Mouse (Mus musculus) olfactory bulb, adult 2 months (tissue): Measurements from ENCODE around the gene Gramd1a. TPM values are rescaled to one million over a fixed set of nuclear protein-coding genes. Genes with fewer than 3 reads are reported as not detected.

Source experiments
- H3K27ac ChIP-seq: fragments of 200-500 bp; 2 replicates; pipeline ENCODE4 v1.5.1; 2012; ENCODE audit warnings: low read depth, low read length; ENCODE audit not compliant: insufficient read depth
- H3K4me1 ChIP-seq: fragments of 200-500 bp; 2 replicates; pipeline ENCODE4 v1.6.1; 2012; ENCODE audit warnings: low read length; ENCODE audit not compliant: control insufficient read depth, insufficient read depth
- H3K4me3 ChIP-seq: fragments of 200-500 bp; 2 replicates; pipeline ENCODE4 v1.5.1; 2012; ENCODE audit warnings: mild to moderate bottlenecking, low read depth, low read length, moderate library complexity; ENCODE audit not compliant: insufficient read depth
- CTCF ChIP-seq: fragments of 200-500 bp; IDR thresholded peaks from 2 replicates; pipeline ENCODE4 v1.5.1; 2012; ENCODE audit warnings: low read depth, mild to moderate bottlenecking, low read length, moderate library complexity; ENCODE audit not compliant: insufficient read depth
- POLR2A ChIP-seq: fragments of 200-500 bp; IDR thresholded peaks from 2 replicates; pipeline ENCODE4 v1.6.1; 2012; ENCODE audit warnings: mild to moderate bottlenecking, low read depth, low read length, moderate library complexity; ENCODE audit not compliant: insufficient read depth
- WGBS: fragments of 180-500 bp; shearing (Covaris S2); methylation state at CpG from one replicate; pipeline ENCODE4 v1.1.7; 2018; 5-methylcytosine and 5-hydroxymethylcytosine counted together
- polyA plus RNA-seq: library from polyadenylated mRNA; stranded (reverse); fragments of >200 nt; gene quantifications from 2 replicates; pipeline ENCODE4 v1.2.4, GENCODE M21; 2012; ENCODE audit warnings: low replicate concordance; ENCODE audit not compliant: missing spikeins, insufficient read depth, insufficient read length

Gene Gramd1a
- polyA plus RNA-seq, 1 experiment: not detected

DNA sequence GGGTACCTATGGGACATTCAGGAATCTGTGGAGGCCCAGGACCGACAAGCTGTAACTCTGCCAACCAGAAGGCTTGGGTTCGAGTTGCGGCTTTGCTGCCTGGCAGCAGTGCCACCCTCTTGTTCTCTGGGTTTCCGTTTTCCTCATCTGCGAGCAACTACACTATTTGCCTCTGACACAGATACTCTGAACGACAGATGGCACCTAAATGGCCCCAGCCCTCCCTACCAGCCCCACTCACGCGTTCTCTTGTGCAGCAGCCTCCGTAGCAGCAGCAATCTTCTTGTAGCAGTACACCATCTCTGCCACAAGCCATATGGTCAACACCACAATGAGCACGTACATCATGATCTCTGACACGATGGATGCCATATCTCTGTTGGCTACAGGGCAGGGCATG is 38.2 kb downstream of the Gramd1a start:
- no peak overlapping the region for H3K4me3 ChIP-seq
- WGBS: 95% methylated on average over 11 of the region's 11 CpGs
- no peak overlapping the region for H3K27ac ChIP-seq
- TF ChIP-seq POLR2A (no peak), CTCF (no peak)
- H3K4me1 ChIP-seq: peaks cover 11% of the 10 kb centered on the region

DNA sequence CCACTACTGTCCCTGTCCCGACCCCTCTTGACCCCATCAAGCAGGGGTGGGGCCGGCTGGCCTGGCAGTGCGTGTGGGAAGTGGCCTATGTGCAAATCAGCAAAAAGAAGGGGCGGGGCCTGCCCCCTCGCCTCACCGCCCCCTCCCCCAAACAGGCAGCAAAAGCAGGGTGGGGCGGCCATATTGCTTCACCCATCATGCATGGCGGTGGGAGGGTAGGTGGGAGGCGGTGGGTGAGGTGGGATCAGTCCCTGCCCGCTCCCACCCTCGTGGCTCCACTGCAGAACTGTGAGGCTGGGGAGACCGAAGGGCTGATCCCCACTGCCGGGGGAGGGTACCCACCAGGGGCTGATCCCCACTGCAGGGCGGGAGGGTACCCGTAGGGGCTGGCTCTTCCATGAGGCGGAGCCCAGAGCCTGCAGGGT is 39.0 kb downstream of the Gramd1a start:
- H3K4me1 ChIP-seq: peaks cover 11% of the 10 kb centered on the region
- TF ChIP-seq CTCF (no peak), POLR2A (no peak)
- H3K4me3 ChIP-seq: no peak overlapping the region
- H3K27ac ChIP-seq: no peak overlapping the region
- 72% methylated on average over 16 of the region's 16 CpGs for WGBS

DNA sequence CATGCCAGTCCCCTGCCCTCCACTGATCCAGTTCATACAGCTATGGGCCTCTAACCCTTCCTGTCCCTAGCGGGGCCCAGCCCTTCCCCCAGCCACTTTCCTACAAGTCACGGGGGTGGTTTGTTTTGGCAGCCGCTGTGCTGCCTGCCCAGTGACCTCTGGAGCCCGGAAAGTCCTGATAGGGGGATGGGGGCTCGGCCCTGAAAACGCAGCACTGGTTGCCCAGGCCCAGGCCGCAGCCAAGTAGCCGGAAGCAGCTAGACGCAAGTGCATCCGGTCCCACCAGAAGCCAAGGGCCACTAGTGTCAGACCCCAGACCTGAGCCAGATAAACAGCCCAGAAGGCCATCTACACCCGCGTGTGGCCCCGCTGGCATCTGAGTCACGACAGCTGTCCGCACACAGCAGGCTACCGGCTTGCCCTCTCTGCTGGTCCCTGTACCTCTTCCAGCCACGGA is 40.1 kb downstream of the Gramd1a start:
- H3K4me3 ChIP-seq: no peak overlapping the region
- 58% methylated on average over 17 of the region's 17 CpGs for WGBS
- TF ChIP-seq CTCF (no peak), POLR2A (no peak)
- no peak overlapping the region for H3K27ac ChIP-seq
- peaks cover 11% of the 10 kb centered on the region for H3K4me1 ChIP-seq

DNA sequence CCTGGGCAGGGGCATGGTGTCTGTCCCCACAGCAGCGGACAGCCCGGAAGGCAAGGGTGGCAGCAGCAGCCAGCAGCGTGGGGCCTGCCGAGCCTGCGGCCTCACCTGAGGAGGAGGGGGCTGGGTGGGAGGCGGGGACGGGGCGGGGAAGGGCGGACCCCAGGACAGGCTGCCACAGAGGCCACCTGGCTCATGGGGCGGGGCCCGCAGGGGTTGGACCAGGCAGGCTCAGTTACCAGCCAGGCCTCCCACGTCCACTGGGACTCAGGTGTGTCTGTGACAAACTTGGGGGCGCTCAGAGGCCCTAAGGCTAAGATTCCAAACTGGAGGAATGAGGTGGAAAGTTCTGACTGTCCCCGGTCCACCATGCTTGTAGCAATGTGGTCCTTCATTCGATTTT is 40.5 kb downstream of the Gramd1a start, which contains the start of gene Hpn:
TSS of gene Hpn (minus strand) at position 109 of the 400 bp plus-strand sequence.
- 51% methylated on average over 15 of the region's 15 CpGs for WGBS
- H3K4me1 ChIP-seq: peaks cover 11% of the 10 kb centered on the region
- H3K4me3 ChIP-seq: no peak within 1 kb of the TSS
- H3K27ac ChIP-seq: no peak within 1 kb of the TSS
- no peak for TF ChIP-seq POLR2A
- no peak for TF ChIP-seq CTCF

DNA sequence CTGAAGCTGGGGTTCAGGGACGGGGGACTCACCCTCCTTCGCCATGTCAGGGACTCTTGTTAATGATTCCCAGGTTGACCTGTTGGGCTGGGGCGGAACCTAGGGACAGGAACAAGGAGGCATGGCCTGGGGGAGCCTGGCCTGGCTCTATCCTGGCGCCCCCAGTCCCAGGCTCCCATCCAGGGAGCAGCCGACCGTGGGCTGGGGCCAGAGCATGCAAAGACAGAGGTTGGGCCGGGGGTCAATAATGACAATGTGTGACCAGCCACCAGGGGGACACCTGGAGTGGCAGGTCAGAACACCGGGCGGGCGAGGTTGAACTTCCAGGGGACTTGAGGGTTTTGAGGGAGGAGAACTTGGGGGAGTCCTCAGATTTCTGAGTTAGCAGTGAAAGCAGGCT is 41.0 kb downstream of the Gramd1a start:
- WGBS: 83% methylated on average over 10 of the region's 10 CpGs
- Histone ChIP-seq H3K4me1 (peaks cover 11% of the 10 kb centered on the region), H3K27ac (no peak overlapping the region), H3K4me3 (no peak overlapping the region)
- TF ChIP-seq CTCF (0 out of 2 replicates have a peak, but pooled peaks have one; percentile 20), POLR2A (no peak)

DNA sequence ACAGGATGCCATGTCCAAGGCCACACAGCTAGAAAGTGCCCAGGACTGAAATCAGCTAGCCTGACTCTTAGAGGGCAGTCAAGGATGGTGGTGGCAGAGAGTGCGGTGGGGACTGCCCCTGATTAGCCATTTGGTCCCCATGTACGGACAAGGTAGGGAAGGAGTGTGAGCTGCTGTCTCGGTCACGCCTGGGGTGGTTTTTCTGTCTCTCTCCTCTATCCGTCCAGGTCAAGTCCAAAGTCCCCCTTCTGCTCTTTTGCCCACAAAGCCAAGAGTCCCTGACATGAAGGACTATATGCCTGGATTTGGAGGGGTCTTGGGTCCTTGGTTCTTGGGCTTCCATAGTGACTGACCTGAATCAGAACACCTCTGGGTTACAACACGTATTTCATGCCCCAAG is 41.9 kb downstream of the Gramd1a start:
- TF ChIP-seq CTCF (no peak), POLR2A (no peak)
- H3K4me1 ChIP-seq: peaks cover 11% of the 10 kb centered on the region
- no peak overlapping the region for H3K4me3 ChIP-seq
- WGBS: over 99% methylated on average over 6 of the region's 6 CpGs
- no peak overlapping the region for H3K27ac ChIP-seq

DNA sequence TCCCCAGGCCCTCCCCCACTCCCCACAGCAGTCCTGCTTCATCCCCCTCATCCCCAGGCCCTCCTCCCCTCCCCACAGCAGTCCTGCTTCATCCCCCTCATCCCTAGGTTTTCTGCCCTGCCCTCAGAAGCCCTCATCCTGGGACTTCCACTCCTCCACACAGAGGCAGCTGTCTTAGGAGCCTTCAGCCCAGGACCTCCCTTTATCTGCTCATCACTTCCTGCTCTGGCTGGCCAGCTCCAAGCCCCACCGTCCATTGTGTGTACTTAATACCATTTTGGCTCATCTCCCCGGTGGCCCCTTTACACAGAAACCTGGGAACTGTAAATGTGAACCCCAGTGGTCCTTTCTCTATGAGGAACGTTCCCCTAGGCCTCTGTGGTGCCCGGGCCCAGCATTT is 43.7 kb downstream of the Gramd1a start:
- TF ChIP-seq CTCF (no peak), POLR2A (no peak)
- Histone ChIP-seq H3K4me1 (peaks cover 7% of the 10 kb centered on the region), H3K4me3 (no peak overlapping the region), H3K27ac (no peak overlapping the region)
- 59% methylated on average over 4 of the region's 4 CpGs for WGBS

DNA sequence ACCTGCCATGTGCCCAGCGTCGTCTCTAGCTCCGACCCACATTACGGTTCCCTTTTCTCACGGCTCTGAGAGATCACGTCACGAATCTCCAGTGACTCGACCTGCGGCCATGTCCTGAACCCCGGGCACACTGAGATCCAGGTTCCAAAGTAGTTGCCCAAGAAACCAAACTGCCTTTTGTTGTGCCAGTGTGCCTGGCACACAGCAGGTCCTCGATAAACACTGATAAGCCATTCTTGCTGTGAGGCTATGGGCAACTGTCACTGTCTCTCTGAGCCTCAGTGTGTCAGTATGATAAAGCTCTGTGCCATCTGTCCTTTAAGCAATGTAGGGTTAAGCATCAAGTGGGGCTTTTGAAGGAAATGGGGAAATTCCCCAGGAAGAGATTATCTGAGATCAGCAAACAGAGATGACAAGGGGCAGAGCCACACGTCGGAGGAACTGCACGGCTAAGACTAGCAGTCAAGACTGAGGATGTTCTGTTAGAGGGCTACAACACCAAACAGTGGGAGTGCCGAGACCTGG is 44.8 kb downstream of the Gramd1a start:
- Histone ChIP-seq H3K27ac (no peak overlapping the region), H3K4me1 (peaks cover 7% of the 10 kb centered on the region), H3K4me3 (no peak overlapping the region)
- 89% methylated on average over 15 of the region's 15 CpGs for WGBS
- TF ChIP-seq POLR2A: no peak

DNA sequence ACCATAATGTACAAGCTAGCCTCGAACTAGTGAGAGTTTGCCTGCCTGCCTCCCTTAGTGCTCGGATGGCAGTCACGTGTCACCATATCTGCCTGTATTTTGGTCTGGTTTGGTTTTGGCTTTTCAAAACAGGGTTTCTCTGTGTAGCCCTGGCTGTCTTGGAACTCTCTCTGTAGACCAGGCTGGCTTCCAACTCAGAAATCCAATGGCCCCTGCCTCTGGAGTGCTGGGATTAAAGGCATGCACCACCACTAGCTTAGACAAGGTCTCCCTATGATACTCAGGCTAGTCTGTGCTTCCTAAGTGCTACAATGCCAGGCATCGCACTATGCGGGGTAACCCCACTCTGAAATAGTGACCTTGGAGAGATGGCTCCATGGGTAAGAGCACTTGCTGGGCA is 45.9 kb downstream of the Gramd1a start:
- 88% methylated on average over 5 of the region's 5 CpGs for WGBS
- TF ChIP-seq POLR2A: no peak
- TF ChIP-seq CTCF: no peak
- Histone ChIP-seq H3K4me1 (peaks cover 4% of the 10 kb centered on the region; the same call in 1 of the 2 replicates), H3K27ac (no peak overlapping the region), H3K4me3 (no peak overlapping the region)

DNA sequence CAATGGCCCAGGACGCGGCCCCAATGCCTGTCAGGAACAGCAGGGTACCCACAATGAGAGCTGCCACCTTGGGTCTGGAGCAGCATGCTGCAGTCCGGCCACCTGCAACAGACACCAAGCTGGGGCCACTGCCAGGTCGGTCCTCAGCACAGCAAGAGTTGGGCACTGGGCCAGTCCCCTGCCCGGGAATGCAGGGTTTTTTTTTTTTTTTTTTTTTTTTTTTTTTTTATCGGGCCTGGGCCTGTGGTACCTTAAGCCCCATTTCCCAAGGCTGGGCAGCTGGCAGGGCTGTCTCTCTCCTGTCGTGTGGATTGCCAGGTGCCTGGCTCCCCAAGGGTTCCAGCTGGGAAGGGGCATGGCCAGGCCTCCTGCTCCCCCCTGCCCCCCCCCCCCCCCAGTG is 46.6 kb downstream of the Gramd1a start:
- H3K4me1 ChIP-seq: peaks cover 4% of the 10 kb centered on the region; the same call in 1 of the 2 replicates
- H3K4me3 ChIP-seq: no peak overlapping the region
- no peak for TF ChIP-seq CTCF
- no peak for TF ChIP-seq POLR2A
- no peak overlapping the region for H3K27ac ChIP-seq
- WGBS: 40% methylated on average over 7 of the region's 7 CpGs
